In genomic region chr6:75602536-75603279, GRCm38 (mm10) we compare ENCODE assay signal across 9 mouse cellular contexts.
A peak's percentile ranks its signal among the peaks of the same experiment; 100 is the strongest.
DNase-seq lines count a peak whose midpoint lies in the region; ATAC-seq and TF ChIP-seq lines count a peak whose summit lies in the region.
"Had no signal": no experiment of that assay in that cellular context is flagged by ENCODE, and none has a peak within 500 bp of the region (broad histone marks: within the 10 kb centered on the region; RNA-seq: fewer than 3 reads in every experiment).

No protein-coding gene starts in this region.

- no peaks in the 10 kb centered on the region for H3K36me3 ChIP-seq in heart, embryonic 12.5 days
- H3K36me3 ChIP-seq in forebrain, postnatal 0 days (ENCODE audit: insufficient read depth): no peaks in the 10 kb centered on the region
- H3K36me3 ChIP-seq in midbrain, embryonic 15.5 days (replicated peaks): no peaks in the 10 kb centered on the region
- H3K36me3 ChIP-seq in lung, postnatal 0 days (ENCODE audit: insufficient read depth, low read length): no peaks in the 10 kb centered on the region

- TF ChIP-seq POLR2A in cerebellum, adult 2 months (IDR thresholded peaks at IDR 0.05; ENCODE audit: borderline replicate concordance, insufficient read depth, low read length): no peak

- no peak overlapping the region for H3K27ac ChIP-seq in heart, embryonic 12.5 days (ENCODE audit: poor library complexity, severe bottlenecking)
- H3K27ac ChIP-seq in cerebellum, adult 2 months (ENCODE audit: insufficient read depth, low read length): peak overlapping the region; percentile 2; the same call in 1 of the 2 replicates
- H3K27ac ChIP-seq in forebrain, postnatal 0 days (ENCODE audit: low read depth, low read length): no peak overlapping the region
- peak overlapping the region; percentile 27; the same call in 1 of the 2 replicates for H3K27ac ChIP-seq in midbrain, embryonic 15.5 days
- H3K27ac ChIP-seq in lung, postnatal 0 days (ENCODE audit: low read length): no peak overlapping the region

- no peak overlapping the region for H3K4me3 ChIP-seq in heart, embryonic 12.5 days
- no peak overlapping the region for H3K4me3 ChIP-seq in cerebellum, adult 2 months (replicated peaks; ENCODE audit: insufficient read depth, low read depth, low read length)
- no peak overlapping the region for H3K4me3 ChIP-seq in forebrain, postnatal 0 days (ENCODE audit: low read depth, low read length)
- no peak overlapping the region for H3K4me3 ChIP-seq in midbrain, embryonic 15.5 days
- H3K4me3 ChIP-seq in lung, postnatal 0 days (ENCODE audit: low read depth, low read length): no peak overlapping the region

- WGBS in heart, embryonic 12.5 days: 18% methylated on average over 11 of the region's 11 CpGs
- 3% methylated on average over 11 of the region's 11 CpGs for WGBS in cerebellum, adult 2 months
- WGBS in forebrain, postnatal 0 days: 4% methylated on average over 11 of the region's 11 CpGs
- WGBS in midbrain, embryonic 15.5 days: 8% methylated on average over 11 of the region's 11 CpGs
- 22% methylated on average over 11 of the region's 11 CpGs for WGBS in lung, postnatal 0 days

- ATAC-seq in heart, embryonic 12.5 days (ENCODE audit: insufficient number of reproducible peaks, low FRiP score): no peak
- peak; percentile 95 for ATAC-seq in forebrain, postnatal 0 days
- peak; percentile 92 for ATAC-seq in midbrain, embryonic 15.5 days (replicated peaks)
- ATAC-seq in lung, postnatal 0 days: no peak
- ATAC-seq in megakaryocyte-erythroid progenitor cell, adult 5-6 weeks (replicated peaks; ENCODE audit: low FRiP score, low TSS enrichment, poor library complexity, severe bottlenecking): no peak

- no peak overlapping the region for H3K9ac ChIP-seq in heart, embryonic 12.5 days
- H3K9ac ChIP-seq in forebrain, postnatal 0 days: no peak overlapping the region
- no peak overlapping the region for H3K9ac ChIP-seq in midbrain, embryonic 15.5 days
- no peak overlapping the region for H3K9ac ChIP-seq in lung, postnatal 0 days (replicated peaks; ENCODE audit: low read depth)

- H3K9me3 ChIP-seq in heart, embryonic 12.5 days (replicated peaks): no peaks in the 10 kb centered on the region
- no peaks in the 10 kb centered on the region for H3K9me3 ChIP-seq in forebrain, postnatal 0 days (ENCODE audit: low read length)
- H3K9me3 ChIP-seq in midbrain, embryonic 15.5 days: no peaks in the 10 kb centered on the region
- no peaks in the 10 kb centered on the region for H3K9me3 ChIP-seq in lung, postnatal 0 days (ENCODE audit: low read length)

- no peak for DNase-seq in heart, adult 9 months (ENCODE audit: low spot score in 2 of 2)
- DNase-seq in cerebellum, adult 2 months: peak; percentile 81 to 94
- DNase-seq in forebrain, postnatal 0 days: peak; percentile 65
- DNase-seq in thymus, postnatal 4 days: no peak
- no peak for DNase-seq in lung, postnatal 0 days (ENCODE audit: low spot score)
- DNase-seq: right cerebral cortex, postnatal 25 days had no signal

- no peak for TF ChIP-seq CTCF in cerebellum, adult 2 months (IDR thresholded peaks at IDR 0.05; ENCODE audit: borderline replicate concordance, insufficient read depth, low read depth, low read length)
- no peak for TF ChIP-seq CTCF in forebrain, postnatal 0 days (IDR thresholded peaks at IDR 0.05; ENCODE audit: low read depth)
- TF ChIP-seq CTCF in lung, postnatal 0 days (IDR thresholded peaks at IDR 0.05): no peak

- TF ChIP-seq EP300 in lung, postnatal 0 days (IDR thresholded peaks at IDR 0.05): no peak

- no peaks in the 10 kb centered on the region for H3K4me1 ChIP-seq in heart, embryonic 12.5 days (replicated peaks)
- H3K4me1 ChIP-seq in cerebellum, adult 2 months (ENCODE audit: control insufficient read depth, insufficient read depth, low read length): peaks cover 4% of the 10 kb centered on the region; the same call in 1 of the 2 replicates
- peaks cover 9% of the 10 kb centered on the region; the same call in 1 of the 2 replicates for H3K4me1 ChIP-seq in forebrain, postnatal 0 days (ENCODE audit: insufficient read depth)
- H3K4me1 ChIP-seq in midbrain, embryonic 15.5 days: peaks cover 8% of the 10 kb centered on the region
- no peaks in the 10 kb centered on the region for H3K4me1 ChIP-seq in lung, postnatal 0 days (ENCODE audit: insufficient read depth, low read depth, low read length)

- H3K27me3 ChIP-seq in heart, embryonic 12.5 days (replicated peaks): no peaks in the 10 kb centered on the region
- H3K27me3 ChIP-seq in cerebellum, adult 2 months (ENCODE audit: control insufficient read depth, insufficient read depth, low read length): no peaks in the 10 kb centered on the region
- H3K27me3 ChIP-seq in forebrain, postnatal 0 days (ENCODE audit: insufficient read depth, low read length): no peaks in the 10 kb centered on the region
- H3K27me3 ChIP-seq in midbrain, embryonic 15.5 days (replicated peaks): no peaks in the 10 kb centered on the region
- H3K27me3 ChIP-seq in lung, postnatal 0 days (replicated peaks; ENCODE audit: insufficient read depth, low read length): no peaks in the 10 kb centered on the region

- H3K4me2 ChIP-seq in heart, embryonic 12.5 days: 0 out of 2 replicates have a peak overlapping the region, but pooled peaks have one; percentile 20
- peak overlapping the region; percentile 15; the same call in 1 of the 2 replicates for H3K4me2 ChIP-seq in forebrain, postnatal 0 days (ENCODE audit: low read depth)
- peak overlapping the region; percentile 22 for H3K4me2 ChIP-seq in midbrain, embryonic 15.5 days
- H3K4me2 ChIP-seq in lung, postnatal 0 days (replicated peaks; ENCODE audit: low read depth, low read length): no peak overlapping the region

Comparison
In these comparisons a context has a peak if more than half of its experiments do, and no peak if none do; other contexts are left out.
1. ATAC-seq: peak in forebrain, postnatal 0 days (single experiment) and midbrain, embryonic 15.5 days (single experiment); none in heart, embryonic 12.5 days (single experiment), lung, postnatal 0 days (single experiment) and megakaryocyte-erythroid progenitor cell, adult 5-6 weeks (single experiment).
2. H3K27ac ChIP-seq: peak in cerebellum, adult 2 months (single experiment) and midbrain, embryonic 15.5 days (single experiment); none in heart, embryonic 12.5 days (single experiment), forebrain, postnatal 0 days (single experiment) and lung, postnatal 0 days (single experiment).
3. DNase-seq: peak in cerebellum, adult 2 months (2 of 2) and forebrain, postnatal 0 days (single experiment); none in heart, adult 9 months (0 of 2), thymus, postnatal 4 days (single experiment) and lung, postnatal 0 days (single experiment).